Mouse (Mus musculus) lung, postnatal 0 days (tissue): ENCODE data around the gene Hoxa9.

ENCODE experiments used
- CTCF ChIP-seq: IDR thresholded peaks from 2 replicates; pipeline ENCODE4 v1.5.1; 2016; ENCODE audit warnings: antibody characterized with exemption, mild to moderate bottlenecking
- EP300 ChIP-seq: IDR thresholded peaks from 2 replicates; pipeline ENCODE4 v1.6.1; 2016; ENCODE audit warnings: antibody characterized with exemption, mild to moderate bottlenecking, control low read depth

GRCm38 (mm10) chr6:52265306-52265912 lies 34.5 kb upstream of the Hoxa9 start:
- TF ChIP-seq CTCF (no peak), EP300 (no peak)
